Mouse (Mus musculus): ENCODE measurements around the gene Irf2.

GRCm38 (mm10) chr8:46811944-46812343 is 72.4 kb downstream of the Irf2 start:
- TF ChIP-seq CTCF (IDR thresholded peaks at IDR 0.05; ENCODE audit: low read depth) = no peak
- TF ChIP-seq EP300 (IDR thresholded peaks at IDR 0.05; ENCODE audit: low read depth) = peak; percentile 56; the same call in 1 of the 2 replicates

Data from liver, postnatal 0 days (tissue).